Mouse (Mus musculus) thymus, adult 2 months (tissue): ENCODE results near the gene Enpp3.

Experiments used
- CTCF ChIP-seq: fragments of 200-500 bp; IDR thresholded peaks from 2 replicates; pipeline ENCODE4 v1.5.1; 2012; ENCODE audit warnings: mild to moderate bottlenecking, control low read depth, low read length, moderate library complexity, borderline replicate concordance; ENCODE audit not compliant: control insufficient read depth, poor library complexity, insufficient read depth; ENCODE audit errors: extremely low read depth
- POLR2A ChIP-seq: fragments of 200-500 bp; IDR thresholded peaks from 2 replicates; pipeline ENCODE4 v1.6.1; 2012; ENCODE audit warnings: mild to moderate bottlenecking, low read length, control low read depth, moderate library complexity; ENCODE audit not compliant: control insufficient read depth, poor library complexity, insufficient read depth; ENCODE audit errors: extremely low read depth

GRCm38 (mm10) chr10:24864434-24864833, 21.8 kb upstream of the Enpp3 start:
- TF ChIP-seq POLR2A (no peak), CTCF (no peak)
